Mouse (Mus musculus) limb, embryonic 13.5 days (tissue): Measurements from ENCODE around the gene Helt. TPM values are rescaled to one million over a fixed set of nuclear protein-coding genes. Genes with fewer than 3 reads are reported as not detected.

Source experiments
- ATAC-seq: fragments of 200-750 bp; cut with Nextera tagmentation; 2 replicates; pipeline ENCODE4 v1.8.0; 2017; ENCODE audit warnings: low read depth, moderate number of reproducible peaks, moderate TSS enrichment; ENCODE audit not compliant: low FRiP score
- H3K27ac ChIP-seq: fragments of 300-500 bp; sonication (generic); 2 replicates; pipeline ENCODE4 v1.5.1; 2015; ENCODE audit warnings: inconsistent platforms, mild to moderate bottlenecking, moderate library complexity
- H3K27me3 ChIP-seq: fragments of 300-500 bp; sonication (generic); 2 replicates; pipeline ENCODE4 v1.6.1; 2015; ENCODE audit warnings: mild to moderate bottlenecking, inconsistent platforms
- H3K36me3 ChIP-seq: fragments of 300-500 bp; sonication (generic); 2 replicates; pipeline ENCODE4 v1.6.1; 2015; ENCODE audit warnings: inconsistent platforms, mild to moderate bottlenecking, moderate library complexity
- H3K4me1 ChIP-seq: fragments of 300-500 bp; sonication (generic); 2 replicates; pipeline ENCODE4 v1.6.1; 2015; ENCODE audit warnings: inconsistent platforms
- H3K4me2 ChIP-seq: fragments of 300-500 bp; sonication (generic); replicated peaks from 2 replicates; pipeline ENCODE4 v1.6.1; 2015; ENCODE audit warnings: inconsistent platforms, mild to moderate bottlenecking, moderate library complexity
- H3K4me3 ChIP-seq: fragments of 300-500 bp; sonication (generic); 2 replicates; pipeline ENCODE4 v1.5.1; 2015; ENCODE audit warnings: moderate library complexity, mild to moderate bottlenecking, inconsistent platforms
- H3K9ac ChIP-seq: fragments of 300-500 bp; sonication (generic); 2 replicates; pipeline ENCODE4 v1.6.1; 2015; ENCODE audit warnings: mild to moderate bottlenecking, inconsistent platforms
- H3K9me3 ChIP-seq: fragments of 300-500 bp; sonication (generic); 2 replicates; pipeline ENCODE4 v1.6.1; 2016; ENCODE audit warnings: inconsistent platforms
- WGBS: fragments of 180-500 bp; shearing (Covaris S2); methylation state at CpG from one replicate; pipeline ENCODE4 v1.1.7; 2015; 5-methylcytosine and 5-hydroxymethylcytosine counted together
- polyA plus RNA-seq: library from polyadenylated mRNA; unstranded; fragments of >200 nt; fragmentation: Nextera tagmentation; extraction: Ambion mirVana; gene quantifications from 2 replicates; pipeline ENCODE4 v1.2.1, GENCODE M21; 2015

Gene Helt
- polyA plus RNA-seq, 1 experiment from 2014 or later: not detected

DNA sequence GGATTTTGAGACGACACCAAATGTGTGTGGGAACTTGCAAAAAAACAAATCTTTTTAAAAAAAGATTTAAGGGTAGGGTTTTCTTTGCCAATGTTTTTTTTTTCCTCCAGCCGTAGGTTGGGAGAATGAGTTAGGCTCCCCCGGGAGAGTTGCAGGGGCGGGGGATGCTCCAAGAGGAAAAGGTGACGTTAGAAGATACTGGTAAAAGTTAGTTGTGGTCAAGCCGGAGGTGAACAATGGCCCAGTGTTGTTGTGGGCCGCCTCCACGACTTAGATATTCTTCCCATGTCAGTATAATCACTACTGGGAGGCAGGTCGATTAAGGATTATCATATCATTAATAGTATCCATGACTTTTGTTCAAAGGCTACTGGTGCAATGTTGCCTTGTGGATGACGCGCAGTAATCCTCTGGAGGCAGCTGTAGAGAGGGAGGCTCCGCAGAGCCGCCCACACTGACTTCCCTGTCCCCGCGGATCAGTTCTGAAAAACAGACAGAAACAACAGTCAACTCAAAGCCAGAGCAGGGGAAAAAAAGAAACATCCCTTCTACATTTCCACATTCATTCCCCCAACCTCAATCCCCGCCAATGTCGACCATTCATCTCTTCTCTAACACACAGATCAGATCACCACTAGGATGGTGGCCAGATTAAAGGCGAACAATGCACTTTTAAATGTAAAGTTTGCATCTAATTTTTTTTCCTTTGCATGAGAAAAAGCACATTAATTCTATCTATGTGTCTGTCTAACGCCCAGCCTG, 36.4 kb downstream of the Helt start:
- no peak overlapping the region for H3K4me2 ChIP-seq
- H3K27ac ChIP-seq: no peak overlapping the region
- no peaks in the 10 kb centered on the region for H3K27me3 ChIP-seq
- no peaks in the 10 kb centered on the region for H3K9me3 ChIP-seq
- 53% methylated on average over 19 of the region's 19 CpGs for WGBS
- H3K9ac ChIP-seq: no peak overlapping the region
- H3K4me3 ChIP-seq: no peak overlapping the region
- no peak for ATAC-seq
- H3K4me1 ChIP-seq: no peaks in the 10 kb centered on the region
- no peaks in the 10 kb centered on the region for H3K36me3 ChIP-seq

GRCm38 (mm10) chr8:46252456-46252855, 42.0 kb downstream of the Helt start:
- Histone ChIP-seq H3K9me3 (no peaks in the 10 kb centered on the region), H3K4me1 (peaks cover 21% of the 10 kb centered on the region), H3K36me3 (no peaks in the 10 kb centered on the region), H3K9ac (no peak overlapping the region), H3K4me3 (no peak overlapping the region), H3K27ac (no peak overlapping the region), H3K4me2 (peak overlapping the region; percentile 37), H3K27me3 (no peaks in the 10 kb centered on the region)
- no peak for ATAC-seq
- 53% methylated on average over 13 of the region's 13 CpGs for WGBS

DNA sequence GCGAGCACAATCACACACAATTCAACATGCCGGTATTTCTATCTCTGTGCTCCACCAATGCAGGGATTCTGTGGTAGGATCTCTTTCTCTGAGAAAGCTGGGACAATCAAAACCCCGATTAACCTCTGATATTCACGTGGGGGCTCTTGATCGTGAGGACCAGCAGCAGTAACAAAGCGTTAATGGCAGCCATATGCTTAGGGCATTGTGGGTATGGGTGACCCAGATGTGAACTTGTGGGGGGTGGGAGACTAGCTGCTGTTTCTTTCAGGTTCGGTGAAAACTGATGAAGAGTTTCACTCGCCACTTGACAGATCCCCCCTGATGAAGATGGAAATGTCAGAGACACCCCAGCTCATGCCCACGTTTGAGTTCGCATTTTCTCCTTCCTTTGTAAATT, 42.9 kb downstream of the Helt start:
- Histone ChIP-seq H3K4me3 (no peak overlapping the region), H3K27ac (no peak overlapping the region), H3K36me3 (no peaks in the 10 kb centered on the region), H3K9ac (no peak overlapping the region), H3K4me2 (peak overlapping the region; percentile 41), H3K27me3 (no peaks in the 10 kb centered on the region), H3K4me1 (peaks cover 23% of the 10 kb centered on the region), H3K9me3 (no peaks in the 10 kb centered on the region)
- ATAC-seq: no peak
- WGBS: 36% methylated on average over 10 of the region's 10 CpGs

GRCm38 (mm10) chr8:46246346-46246745, 48.1 kb downstream of the Helt start:
- no peak overlapping the region for H3K27ac ChIP-seq
- ATAC-seq: no peak
- H3K4me1 ChIP-seq: peaks cover 15% of the 10 kb centered on the region; the same call in 1 of the 2 replicates
- no peaks in the 10 kb centered on the region for H3K27me3 ChIP-seq
- H3K4me3 ChIP-seq: no peak overlapping the region
- no peaks in the 10 kb centered on the region for H3K36me3 ChIP-seq
- no peak overlapping the region for H3K4me2 ChIP-seq
- H3K9ac ChIP-seq: no peak overlapping the region
- 81% methylated on average over 11 of the region's 11 CpGs for WGBS
- H3K9me3 ChIP-seq: no peaks in the 10 kb centered on the region

- Histone ChIP-seq H3K4me3 (no peak overlapping the region), H3K27me3 (peaks cover 18% of the 10 kb centered on the region), H3K4me1 (peaks cover 10% of the 10 kb centered on the region; the same call in 1 of the 2 replicates), H3K4me2 (no peak overlapping the region), H3K27ac (no peak overlapping the region), H3K9ac (no peak overlapping the region), H3K9me3 (no peaks in the 10 kb centered on the region), H3K36me3 (no peaks in the 10 kb centered on the region)
- no peak for ATAC-seq
- WGBS: 24% methylated on average over 7 of the region's 7 CpGs
Measured at GRCm38 (mm10) chr8:46242946-46243345, 51.5 kb downstream of the Helt start.

Other genes starting within 250 kb of the Helt start
- 29.3 and 30.1 TPM in 2 replicates for gene Cfap97, start 142.9 kb downstream of the Helt start, polyA plus RNA-seq
- gene Snx25, start 142.5 kb downstream of the Helt start, polyA plus RNA-seq: 5.9 and 6.6 TPM in 2 replicates
- 513 and 539 TPM in 2 replicates for gene Slc25a4, start 83.4 kb downstream of the Helt start, polyA plus RNA-seq
- 10.3 and 11.2 TPM in 2 replicates for gene Acsl1, start 176.4 kb upstream of the Helt start, polyA plus RNA-seq